Comparison of ENCODE assay signal across 8 mouse cellular contexts in genomic region chr4:126255113-126256001, GRCm38 (mm10). TPM values are rescaled to one million over a fixed set of nuclear protein-coding genes. Genes with fewer than 3 reads are reported as not detected.
DNase-seq lines count a peak whose midpoint lies in the region; ATAC-seq and TF ChIP-seq lines count a peak whose summit lies in the region.

No protein-coding gene starts in this region.

- peak overlapping the region; percentile 99 for H3K4me3 ChIP-seq in gastrocnemius, adult 2 months
- peak overlapping the region; percentile 98 for H3K4me3 ChIP-seq in embryonic facial prominence, embryonic 14.5 days (ENCODE audit: low read depth, low read length)
- H3K4me3 ChIP-seq in hindbrain, embryonic 14.5 days (replicated peaks; ENCODE audit: low read length): peak overlapping the region; percentile 78
- H3K4me3 ChIP-seq in liver, postnatal 0 days (ENCODE audit: low read depth, low read length): peak overlapping the region; percentile 82
- H3K4me3 ChIP-seq in neural tube, embryonic 14.5 days (ENCODE audit: low read depth, low read length): peak overlapping the region; percentile 100

- TF ChIP-seq CTCF in gastrocnemius, adult 2 months (IDR thresholded peaks at IDR 0.05): no peak
- TF ChIP-seq CTCF in liver, postnatal 0 days (IDR thresholded peaks at IDR 0.05; ENCODE audit: low read depth): no peak

- 0 out of 2 replicates have a peak, but pooled peaks cover 5% of the 10 kb centered on the region for H3K36me3 ChIP-seq in embryonic facial prominence, embryonic 14.5 days (ENCODE audit: control insufficient read depth, insufficient read depth, low read length)
- H3K36me3 ChIP-seq in hindbrain, embryonic 14.5 days (replicated peaks; ENCODE audit: control insufficient read depth, insufficient read depth): no peaks in the 10 kb centered on the region
- H3K36me3 ChIP-seq in liver, postnatal 0 days (replicated peaks; ENCODE audit: insufficient read depth, low read length): no peaks in the 10 kb centered on the region; the same call in 1 of the 2 replicates
- H3K36me3 ChIP-seq in neural tube, embryonic 14.5 days (ENCODE audit: control insufficient read depth, insufficient read depth, low read length): no peaks in the 10 kb centered on the region

- peak; percentile 10; the same call in 1 of the 2 replicates for ATAC-seq in embryonic facial prominence, embryonic 14.5 days (ENCODE audit: low read depth)
- peak; percentile 13; the same call in 1 of the 2 replicates for ATAC-seq in hindbrain, embryonic 14.5 days (ENCODE audit: low FRiP score)
- ATAC-seq in liver, postnatal 0 days: no peak
- ATAC-seq in neural tube, embryonic 14.5 days (ENCODE audit: low read depth): peak; percentile 14; the same call in 1 of the 2 replicates

- intact Hi-C loops in gastrocnemius, adult 2 months (cut with DNase I): no loop called here

- H3K27me3 ChIP-seq in embryonic facial prominence, embryonic 14.5 days (replicated peaks; ENCODE audit: control insufficient read depth, insufficient read depth, low read length): no peaks in the 10 kb centered on the region
- no peaks in the 10 kb centered on the region for H3K27me3 ChIP-seq in hindbrain, embryonic 14.5 days (ENCODE audit: control insufficient read depth, insufficient read depth, low read length)
- 0 out of 2 replicates have a peak, but pooled peaks cover 2% of the 10 kb centered on the region for H3K27me3 ChIP-seq in liver, postnatal 0 days (ENCODE audit: insufficient read depth, low read length)
- no peaks in the 10 kb centered on the region for H3K27me3 ChIP-seq in neural tube, embryonic 14.5 days (ENCODE audit: control insufficient read depth, insufficient read depth, low read length)

- peak; percentile 76 for DNase-seq in gastrocnemius, adult 2 months
- no peak for DNase-seq in gastrocnemius, adult 18-20 months (ENCODE audit: low spot score)
- peak; percentile 33 for DNase-seq in MEL-GATA-1-ER (ENCODE audit: extremely low read depth, low read depth)
- peak; percentile 72 for DNase-seq in embryonic facial prominence, embryonic 14.5 days (ENCODE audit: low spot score)
- peak; percentile 51 for DNase-seq in hindbrain, embryonic 14.5 days (ENCODE audit: low spot score)
- peak; percentile 47 for DNase-seq in liver, postnatal 0 days
- no peak for DNase-seq in urinary bladder, postnatal 14 days (ENCODE audit: low spot score)

- 1% methylated on average over 46 of the region's 50 CpGs for WGBS in embryonic facial prominence, embryonic 14.5 days
- 0% methylated on average over 49 of the region's 50 CpGs for WGBS in hindbrain, embryonic 14.5 days
- WGBS in liver, postnatal 0 days (ENCODE audit: insufficient replicate concordance): 2% methylated on average over 50 of the region's 50 CpGs
- under 1% methylated on average over 31 of the region's 50 CpGs for WGBS in neural tube, embryonic 14.5 days

- no peaks in the 10 kb centered on the region for H3K9me3 ChIP-seq in embryonic facial prominence, embryonic 14.5 days (ENCODE audit: control insufficient read depth, low read length)
- H3K9me3 ChIP-seq in hindbrain, embryonic 14.5 days (ENCODE audit: control insufficient read depth, low read length): no peaks in the 10 kb centered on the region
- H3K9me3 ChIP-seq in liver, postnatal 0 days (ENCODE audit: low read length): no peaks in the 10 kb centered on the region
- H3K9me3 ChIP-seq in neural tube, embryonic 14.5 days (ENCODE audit: control insufficient read depth, low read length): no peaks in the 10 kb centered on the region

- H3K4me2 ChIP-seq in embryonic facial prominence, embryonic 14.5 days (ENCODE audit: low read depth, low read length): peak overlapping the region; percentile 79
- peak overlapping the region; percentile 92 for H3K4me2 ChIP-seq in hindbrain, embryonic 14.5 days (replicated peaks)
- peak overlapping the region; percentile 85 for H3K4me2 ChIP-seq in liver, postnatal 0 days (ENCODE audit: low read depth, low read length)
- peak overlapping the region; percentile 99 for H3K4me2 ChIP-seq in neural tube, embryonic 14.5 days (ENCODE audit: low read depth, low read length)

- peak overlapping the region; percentile 96 for H3K27ac ChIP-seq in gastrocnemius, adult 2 months
- H3K27ac ChIP-seq in embryonic facial prominence, embryonic 14.5 days (replicated peaks; ENCODE audit: low read depth, low read length): peak overlapping the region; percentile 94
- peak overlapping the region; percentile 94 for H3K27ac ChIP-seq in hindbrain, embryonic 14.5 days
- H3K27ac ChIP-seq in liver, postnatal 0 days (ENCODE audit: low read depth): peak overlapping the region; percentile 87
- H3K27ac ChIP-seq in neural tube, embryonic 14.5 days (ENCODE audit: low read depth, low read length): peak overlapping the region; percentile 86

- TF ChIP-seq EP300 in liver, postnatal 0 days (IDR thresholded peaks at IDR 0.05; ENCODE audit: low read depth): no peak

- peak overlapping the region; percentile 94 for H3K9ac ChIP-seq in embryonic facial prominence, embryonic 14.5 days (ENCODE audit: low read depth, low read length)
- peak overlapping the region; percentile 92 for H3K9ac ChIP-seq in hindbrain, embryonic 14.5 days
- H3K9ac ChIP-seq in liver, postnatal 0 days (replicated peaks): peak overlapping the region; percentile 78
- H3K9ac ChIP-seq in neural tube, embryonic 14.5 days (replicated peaks; ENCODE audit: low read depth, low read length): peak overlapping the region; percentile 98

- peaks cover 50% of the 10 kb centered on the region for H3K4me1 ChIP-seq in embryonic facial prominence, embryonic 14.5 days (ENCODE audit: control insufficient read depth, insufficient read depth, low read length)
- H3K4me1 ChIP-seq in hindbrain, embryonic 14.5 days (replicated peaks; ENCODE audit: control insufficient read depth, insufficient read depth, low read length): peaks cover 67% of the 10 kb centered on the region
- H3K4me1 ChIP-seq in liver, postnatal 0 days (ENCODE audit: insufficient read depth): peaks cover 73% of the 10 kb centered on the region
- H3K4me1 ChIP-seq in neural tube, embryonic 14.5 days (ENCODE audit: control insufficient read depth, insufficient read depth, low read length): peaks cover 60% of the 10 kb centered on the region

RNA-seq across cellular contexts. Expression of gene Map7d1, which starts 0.8 kb away (rescaled TPM):
- 100 to 1,000 TPM; 177 to 199 TPM for total RNA-seq in gastrocnemius, adult 2 months (2021)
- 100 to 1,000 TPM; 185 to 200 TPM for total RNA-seq in gastrocnemius, adult 18-20 months (2021)
- 62.4 and 64.2 TPM in 2 replicates for polyA plus RNA-seq in embryonic facial prominence, embryonic 14.5 days (2014; fragmentation: Nextera tagmentation; extraction: Ambion mirVana)
- polyA plus RNA-seq in hindbrain, embryonic 14.5 days (2014; fragmentation: Nextera tagmentation; extraction: Ambion mirVana): 84.2 and 90.0 TPM in 2 replicates
- polyA plus RNA-seq in liver, postnatal 0 days (2015; fragmentation: Nextera tagmentation; extraction: Ambion mirVana): 7.2 and 10.0 TPM in 2 replicates
- polyA plus RNA-seq in neural tube, embryonic 14.5 days (2014; fragmentation: Nextera tagmentation; extraction: Ambion mirVana): 69.6 and 79.7 TPM in 2 replicates

RNA-seq across cellular contexts. Expression of gene Trappc3, which starts 6.8 kb away (rescaled TPM):
- 10 to 100 TPM; 18.6 to 24.3 TPM for total RNA-seq in gastrocnemius, adult 2 months (2021)
- 10 to 100 TPM; 21.0 to 26.8 TPM for total RNA-seq in gastrocnemius, adult 18-20 months (2021)
- 32.9 and 33.0 TPM in 2 replicates for polyA plus RNA-seq in embryonic facial prominence, embryonic 14.5 days (2014; fragmentation: Nextera tagmentation; extraction: Ambion mirVana)
- polyA plus RNA-seq in hindbrain, embryonic 14.5 days (2014; fragmentation: Nextera tagmentation; extraction: Ambion mirVana): 40.7 and 45.9 TPM in 2 replicates
- 39.0 and 39.2 TPM in 2 replicates for polyA plus RNA-seq in liver, postnatal 0 days (2015; fragmentation: Nextera tagmentation; extraction: Ambion mirVana)
- polyA plus RNA-seq in neural tube, embryonic 14.5 days (2014; fragmentation: Nextera tagmentation; extraction: Ambion mirVana): 32.9 and 68.5 TPM in 2 replicates

RNA-seq across cellular contexts. Expression of gene Col8a2, which starts 31.2 kb away (rescaled TPM):
- total RNA-seq in gastrocnemius, adult 2 months (2021): 1 to 10 TPM in 1 of 2 experiments, under 1 TPM in 1; 0.74 to 6.0 TPM
- 1 to 10 TPM in 1 of 2 experiments, under 1 TPM in 1; 0.89 to 1.4 TPM for total RNA-seq in gastrocnemius, adult 18-20 months (2021)
- polyA plus RNA-seq in embryonic facial prominence, embryonic 14.5 days (2014; fragmentation: Nextera tagmentation; extraction: Ambion mirVana): 78.9 and 83.0 TPM in 2 replicates
- polyA plus RNA-seq in hindbrain, embryonic 14.5 days (2014; fragmentation: Nextera tagmentation; extraction: Ambion mirVana): 8.1 and 9.9 TPM in 2 replicates
- polyA plus RNA-seq in liver, postnatal 0 days (2015; fragmentation: Nextera tagmentation; extraction: Ambion mirVana): 0.25 and 0.26 TPM in 2 replicates
- polyA plus RNA-seq in neural tube, embryonic 14.5 days (2014; fragmentation: Nextera tagmentation; extraction: Ambion mirVana): 1.3 and 6.1 TPM in 2 replicates

RNA-seq across cellular contexts. Expression of gene Thrap3, which starts 52.8 kb away (rescaled TPM):
- total RNA-seq in gastrocnemius, adult 2 months (2021): 100 to 1,000 TPM; 102 to 108 TPM
- 100 to 1,000 TPM in 1 of 2 experiments, 10 to 100 TPM in 1; 94.1 to 101 TPM for total RNA-seq in gastrocnemius, adult 18-20 months (2021)
- 185 and 198 TPM in 2 replicates for polyA plus RNA-seq in embryonic facial prominence, embryonic 14.5 days (2014; fragmentation: Nextera tagmentation; extraction: Ambion mirVana)
- 127 and 139 TPM in 2 replicates for polyA plus RNA-seq in hindbrain, embryonic 14.5 days (2014; fragmentation: Nextera tagmentation; extraction: Ambion mirVana)
- polyA plus RNA-seq in liver, postnatal 0 days (2015; fragmentation: Nextera tagmentation; extraction: Ambion mirVana): 47.8 and 62.4 TPM in 2 replicates
- 128 and 138 TPM in 2 replicates for polyA plus RNA-seq in neural tube, embryonic 14.5 days (2014; fragmentation: Nextera tagmentation; extraction: Ambion mirVana)

Comparison
In these comparisons a context has a peak if more than half of its experiments do, and no peak if none do; other contexts are left out.
1. DNase-seq: peak in gastrocnemius, adult 2 months (single experiment), MEL-GATA-1-ER (single experiment), embryonic facial prominence, embryonic 14.5 days (single experiment), hindbrain, embryonic 14.5 days (single experiment) and liver, postnatal 0 days (single experiment); none in gastrocnemius, adult 18-20 months (single experiment) and urinary bladder, postnatal 14 days (single experiment).
2. Peak in every context shown above with its lines, with median percentiles within 50 percentile points of each other: H3K27ac ChIP-seq, H3K4me3 ChIP-seq, H3K4me2 ChIP-seq and H3K9ac ChIP-seq.